Mouse (Mus musculus): ENCODE results near the gene Tnn. TPM values are rescaled to one million over a fixed set of nuclear protein-coding genes. Genes with fewer than 3 reads are reported as not detected.

The Tnn gene
- polyA plus RNA-seq, 1 experiment from 2014 or later: not detected

- H3K9me3 ChIP-seq: no peaks in the 10 kb centered on the region
- WGBS: 82% methylated on average over 14 of the region's 14 CpGs
- H3K4me2 ChIP-seq: no peak overlapping the region
- no peak overlapping the region for H3K9ac ChIP-seq
- H3K4me3 ChIP-seq: no peak overlapping the region
- no peak for ATAC-seq (replicated peaks)
- no peaks in the 10 kb centered on the region for H3K4me1 ChIP-seq
- no peaks in the 10 kb centered on the region for H3K27me3 ChIP-seq (replicated peaks)
- no peak overlapping the region for H3K27ac ChIP-seq
- H3K36me3 ChIP-seq (replicated peaks): no peaks in the 10 kb centered on the region
These were observed 74.3 kb downstream of the Tnn start for GRCm38 (mm10) chr1:160078882-160079661.

- Histone ChIP-seq H3K4me1 (no peaks in the 10 kb centered on the region), H3K27me3 (replicated peaks) (no peaks in the 10 kb centered on the region), H3K27ac (no peak overlapping the region), H3K9ac (no peak overlapping the region), H3K4me2 (no peak overlapping the region), H3K4me3 (no peak overlapping the region), H3K36me3 (replicated peaks) (no peaks in the 10 kb centered on the region), H3K9me3 (no peaks in the 10 kb centered on the region)
- 70% methylated on average over 7 of the region's 7 CpGs for WGBS
- ATAC-seq (replicated peaks): no peak
These were observed 88.7 kb downstream of the Tnn start for GRCm38 (mm10) chr1:160064547-160065144.

DNA sequence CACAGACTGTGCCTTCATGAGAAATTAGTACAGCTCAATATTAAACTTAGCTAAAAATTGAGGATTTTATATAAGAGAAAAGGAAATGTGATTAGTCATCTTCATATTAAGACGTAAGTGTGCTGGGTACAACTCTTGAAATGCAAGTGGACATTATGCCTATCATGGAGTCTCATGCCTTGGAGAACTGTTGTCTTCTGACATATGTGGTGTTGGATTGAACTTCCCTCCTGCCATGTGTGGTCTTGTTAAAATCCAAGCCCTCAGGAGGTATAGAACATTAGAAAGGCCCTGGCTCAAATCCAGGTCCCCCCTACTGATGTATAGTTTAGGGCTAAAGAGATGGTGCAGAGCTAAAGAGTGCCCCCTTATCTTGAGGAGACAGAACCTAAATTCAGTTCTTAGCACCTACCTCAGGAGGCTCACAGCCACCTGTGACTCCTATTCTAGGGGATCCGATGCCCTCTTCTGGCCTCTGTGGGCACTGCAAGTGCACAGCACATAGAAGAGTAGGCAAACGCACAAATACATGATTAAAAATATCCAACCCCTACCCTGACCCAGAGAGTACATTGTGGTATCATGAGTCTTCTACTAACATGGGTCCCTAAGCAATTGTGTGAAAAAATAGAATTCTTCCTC is 91.5 kb downstream of the Tnn start:
- no peak overlapping the region for H3K4me3 ChIP-seq
- H3K4me1 ChIP-seq: no peaks in the 10 kb centered on the region
- no peaks in the 10 kb centered on the region for H3K27me3 ChIP-seq (replicated peaks)
- H3K4me2 ChIP-seq: no peak overlapping the region
- WGBS: 58% methylated on average over 3 of the region's 3 CpGs
- no peak overlapping the region for H3K9ac ChIP-seq
- H3K36me3 ChIP-seq (replicated peaks): no peaks in the 10 kb centered on the region
- ATAC-seq (replicated peaks): no peak
- H3K9me3 ChIP-seq: no peaks in the 10 kb centered on the region
- H3K27ac ChIP-seq: no peak overlapping the region

GRCm38 (mm10) chr1:160061321-160061720 is 92.1 kb downstream of the Tnn start:
- Histone ChIP-seq H3K9me3 (no peaks in the 10 kb centered on the region), H3K4me3 (no peak overlapping the region), H3K27ac (no peak overlapping the region), H3K9ac (no peak overlapping the region), H3K27me3 (replicated peaks) (no peaks in the 10 kb centered on the region), H3K4me1 (no peaks in the 10 kb centered on the region), H3K36me3 (replicated peaks) (no peaks in the 10 kb centered on the region), H3K4me2 (no peak overlapping the region)
- no peak for ATAC-seq (replicated peaks)
- WGBS: 86% methylated on average over 5 of the region's 5 CpGs

- no peak for ATAC-seq (replicated peaks)
- no peaks in the 10 kb centered on the region for H3K9me3 ChIP-seq
- H3K36me3 ChIP-seq (replicated peaks): no peaks in the 10 kb centered on the region
- H3K4me2 ChIP-seq: no peak overlapping the region
- no peak overlapping the region for H3K27ac ChIP-seq
- WGBS: 81% methylated on average over 6 of the region's 6 CpGs
- H3K4me3 ChIP-seq: no peak overlapping the region
- H3K4me1 ChIP-seq: no peaks in the 10 kb centered on the region
- no peak overlapping the region for H3K9ac ChIP-seq
- H3K27me3 ChIP-seq (replicated peaks): no peaks in the 10 kb centered on the region
These were observed 92.8 kb downstream of the Tnn start for GRCm38 (mm10) chr1:160060542-160060941.

GRCm38 (mm10) chr1:160059908-160060307 is 93.5 kb downstream of the Tnn start:
- H3K9me3 ChIP-seq: no peaks in the 10 kb centered on the region
- ATAC-seq (replicated peaks): no peak
- no peak overlapping the region for H3K27ac ChIP-seq
- no peaks in the 10 kb centered on the region for H3K36me3 ChIP-seq (replicated peaks)
- no peaks in the 10 kb centered on the region for H3K27me3 ChIP-seq (replicated peaks)
- 82% methylated on average over 1 of the region's 1 CpGs for WGBS
- no peaks in the 10 kb centered on the region for H3K4me1 ChIP-seq
- no peak overlapping the region for H3K4me3 ChIP-seq
- H3K9ac ChIP-seq: no peak overlapping the region
- no peak overlapping the region for H3K4me2 ChIP-seq

DNA sequence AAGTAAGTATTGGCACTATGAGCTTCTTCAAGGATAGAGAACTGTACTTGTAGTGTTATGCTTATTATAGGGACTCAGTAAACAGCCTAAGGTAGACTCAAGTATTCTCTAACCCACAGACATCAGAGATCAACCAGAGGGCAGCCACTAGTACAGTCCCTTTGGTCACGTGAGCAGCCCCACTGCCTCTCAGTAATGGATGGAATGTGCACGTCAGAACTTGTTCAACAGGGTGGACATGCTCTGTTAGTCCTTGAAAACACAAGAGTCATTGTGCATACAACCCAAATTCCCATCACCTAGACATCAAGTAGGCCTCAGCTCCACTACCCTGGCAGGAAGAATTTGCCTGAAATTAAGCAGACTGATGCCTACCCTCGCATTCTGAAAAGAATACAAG is 95.7 kb downstream of the Tnn start:
- H3K27ac ChIP-seq: no peak overlapping the region
- WGBS: 72% methylated on average over 3 of the region's 3 CpGs
- ATAC-seq (replicated peaks): no peak
- H3K9me3 ChIP-seq: no peaks in the 10 kb centered on the region
- H3K4me1 ChIP-seq: no peaks in the 10 kb centered on the region
- H3K4me3 ChIP-seq: no peak overlapping the region
- no peaks in the 10 kb centered on the region for H3K27me3 ChIP-seq (replicated peaks)
- no peak overlapping the region for H3K4me2 ChIP-seq
- H3K36me3 ChIP-seq (replicated peaks): no peaks in the 10 kb centered on the region
- H3K9ac ChIP-seq: no peak overlapping the region

- Histone ChIP-seq H3K27ac (no peak overlapping the region), H3K4me1 (no peaks in the 10 kb centered on the region), H3K27me3 (replicated peaks) (no peaks in the 10 kb centered on the region), H3K9ac (no peak overlapping the region), H3K36me3 (replicated peaks) (no peaks in the 10 kb centered on the region), H3K4me2 (no peak overlapping the region), H3K4me3 (no peak overlapping the region), H3K9me3 (no peaks in the 10 kb centered on the region)
- no peak for ATAC-seq (replicated peaks)
- WGBS: 85% methylated on average over 5 of the region's 5 CpGs
These were observed 98.9 kb downstream of the Tnn start for GRCm38 (mm10) chr1:160054366-160055078.

- Histone ChIP-seq H3K27me3 (replicated peaks) (no peaks in the 10 kb centered on the region), H3K36me3 (replicated peaks) (no peaks in the 10 kb centered on the region), H3K4me2 (no peak overlapping the region), H3K9ac (no peak overlapping the region), H3K4me1 (no peaks in the 10 kb centered on the region), H3K9me3 (no peaks in the 10 kb centered on the region), H3K4me3 (no peak overlapping the region), H3K27ac (no peak overlapping the region)
- ATAC-seq (replicated peaks): no peak
- WGBS: 82% methylated on average over 5 of the region's 5 CpGs
These were observed 99.7 kb downstream of the Tnn start for GRCm38 (mm10) chr1:160053510-160054305.

- H3K27me3 ChIP-seq (replicated peaks): no peaks in the 10 kb centered on the region
- 91% methylated on average over 2 of the region's 2 CpGs for WGBS
- ATAC-seq (replicated peaks): no peak
These were observed 100.6 kb downstream of the Tnn start for GRCm38 (mm10) chr1:160052556-160053315.

DNA sequence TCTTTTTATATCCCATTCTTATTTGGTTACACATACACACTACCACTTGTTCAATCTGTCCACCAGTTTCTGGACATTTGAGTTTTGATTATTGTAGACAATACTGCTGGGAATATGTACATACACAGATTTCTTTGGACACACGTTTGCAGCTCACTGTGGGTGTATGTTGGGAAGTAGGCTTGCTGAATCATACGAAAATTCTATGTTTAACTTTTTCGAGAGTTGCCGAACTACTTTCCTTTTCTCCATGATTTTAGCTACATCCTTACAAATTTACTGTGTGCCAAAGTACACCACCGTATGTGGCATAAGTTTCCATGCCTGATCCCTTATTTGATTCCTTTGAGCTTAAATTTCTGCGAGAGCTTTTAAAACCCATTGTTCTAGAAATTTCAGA is 102.5 kb downstream of the Tnn start:
- no peak for ATAC-seq (replicated peaks)
- no peak overlapping the region for H3K27ac ChIP-seq
- no peaks in the 10 kb centered on the region for H3K9me3 ChIP-seq
- no peak overlapping the region for H3K4me3 ChIP-seq
- no peak overlapping the region for H3K4me2 ChIP-seq
- H3K9ac ChIP-seq: no peak overlapping the region
- WGBS: 92% methylated on average over 6 of the region's 6 CpGs
- no peaks in the 10 kb centered on the region for H3K27me3 ChIP-seq (replicated peaks)
- H3K4me1 ChIP-seq: no peaks in the 10 kb centered on the region
- H3K36me3 ChIP-seq (replicated peaks): no peaks in the 10 kb centered on the region

More at GRCm38 (mm10) chr1:160052556-160053315, 100.6 kb downstream of the Tnn start:
- H3K36me3 ChIP-seq (replicated peaks): no peaks in the 10 kb centered on the region
- H3K9me3 ChIP-seq: no peaks in the 10 kb centered on the region
- H3K4me1 ChIP-seq: no peaks in the 10 kb centered on the region
- no peak overlapping the region for H3K4me3 ChIP-seq
- H3K4me2 ChIP-seq: no peak overlapping the region
- H3K9ac ChIP-seq: no peak overlapping the region
- no peak overlapping the region for H3K27ac ChIP-seq
